Mouse (Mus musculus) heart, embryonic 11.5 days (tissue): ENCODE measurements around the gene Gm9887. TPM values are rescaled to one million over a fixed set of nuclear protein-coding genes. Genes with fewer than 3 reads are reported as not detected.

Experiments
- ATAC-seq: fragments of 200-750 bp; cut with Nextera tagmentation; replicated peaks from 2 replicates; pipeline ENCODE4 v1.8.0; 2017; ENCODE audit warnings: moderate library complexity; ENCODE audit not compliant: insufficient number of reproducible peaks, low FRiP score, low TSS enrichment
- H3K27ac ChIP-seq: fragments of 300-500 bp; sonication (generic); 2 replicates; pipeline ENCODE4 v1.5.1; 2014; ENCODE audit warnings: mild to moderate bottlenecking, low read depth, low read length
- H3K27me3 ChIP-seq: fragments of 300-500 bp; sonication (generic); 2 replicates; pipeline ENCODE4 v1.6.1; 2014; ENCODE audit warnings: mild to moderate bottlenecking, low read length, mixed read lengths; ENCODE audit not compliant: control insufficient read depth, insufficient read depth
- H3K36me3 ChIP-seq: fragments of 300-500 bp; sonication (generic); 2 replicates; pipeline ENCODE4 v1.6.1; 2014; ENCODE audit warnings: mild to moderate bottlenecking, low read length, moderate library complexity, mixed read lengths; ENCODE audit not compliant: control insufficient read depth, insufficient read depth
- H3K4me1 ChIP-seq: fragments of 300-500 bp; sonication (generic); 2 replicates; pipeline ENCODE4 v1.6.1; 2014; ENCODE audit warnings: low read length; ENCODE audit not compliant: control insufficient read depth, insufficient read depth
- H3K4me2 ChIP-seq: fragments of 300-500 bp; sonication (generic); 2 replicates; pipeline ENCODE4 v1.6.1; 2014; ENCODE audit warnings: mild to moderate bottlenecking, moderate library complexity
- H3K4me3 ChIP-seq: fragments of 300-500 bp; sonication (generic); 2 replicates; pipeline ENCODE4 v1.5.1; 2014; ENCODE audit warnings: low read depth, low read length
- H3K9ac ChIP-seq: fragments of 300-500 bp; sonication (generic); 2 replicates; pipeline ENCODE4 v1.6.1; 2014; ENCODE audit warnings: mild to moderate bottlenecking, low read depth, low read length, moderate library complexity
- H3K9me3 ChIP-seq: fragments of 300-500 bp; sonication (generic); replicated peaks from 2 replicates; pipeline ENCODE4 v1.6.1; 2016; ENCODE audit warnings: low read length; ENCODE audit not compliant: control insufficient read depth
- WGBS: fragments of 180-500 bp; shearing (Covaris S2); extraction: QIAGEN DNeasy Blood & Tissue Kit; methylation state at CpG from one replicate; pipeline ENCODE4 v1.1.7; 2014; ENCODE audit not compliant: insufficient replicate concordance; 5-methylcytosine and 5-hydroxymethylcytosine counted together
- polyA plus RNA-seq: library from polyadenylated mRNA; unstranded; fragments of >200 nt; fragmentation: Nextera tagmentation; extraction: Ambion mirVana; gene quantifications from 2 replicates; pipeline ENCODE4 v1.2.1, GENCODE M21; 2014

Gm9887 gene
- polyA plus RNA-seq: 1.3 and 1.5 TPM in 2 replicates

DNA sequence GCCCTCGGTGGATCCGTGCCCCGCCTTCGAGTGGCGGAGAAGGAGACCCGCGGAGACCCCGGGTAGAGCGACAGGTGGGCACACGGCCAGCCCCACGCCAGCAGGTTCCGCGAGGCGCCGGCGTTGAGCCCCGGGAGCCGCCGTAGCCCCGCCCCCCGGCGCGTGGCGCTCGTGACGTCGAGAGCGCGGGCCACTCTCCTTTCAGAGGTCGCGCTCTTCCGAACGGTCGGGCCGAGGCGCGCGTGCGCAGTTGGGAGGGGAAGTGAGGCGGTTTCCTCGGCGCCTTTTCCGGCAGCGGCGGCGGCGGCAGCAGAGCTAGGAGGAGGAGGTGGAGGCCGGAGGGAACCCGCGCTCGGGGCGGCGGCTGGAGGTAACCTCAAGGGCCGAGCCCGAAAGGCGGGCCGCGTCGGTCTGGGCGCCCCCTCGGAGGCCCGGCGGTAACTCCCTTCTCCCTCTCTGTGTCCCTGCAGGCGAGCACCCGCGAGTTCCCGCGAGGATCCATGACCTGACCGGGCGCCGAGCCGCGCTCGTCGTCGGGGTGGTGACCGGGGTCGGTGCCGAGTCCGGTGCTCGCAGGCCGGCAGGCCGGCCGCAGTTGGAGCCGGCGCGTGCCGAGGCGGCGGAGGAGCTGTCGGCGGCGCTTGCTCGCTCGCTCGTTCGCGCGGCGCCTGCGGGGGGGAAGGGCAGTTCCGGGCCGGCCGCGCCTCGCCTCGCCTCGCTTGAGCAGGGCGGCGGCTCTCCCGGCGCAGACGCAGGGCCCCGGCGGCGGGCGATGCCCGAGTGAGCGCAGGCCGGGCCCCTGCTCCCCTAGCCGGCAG is at the start of gene Gm9887, which contains the start of gene Arf6:
Gene Gm9887 (minus strand): TSS at position 605 of the 818 bp plus-strand sequence.
Gene Arf6 (plus strand): TSS at position 297 of the 818 bp plus-strand sequence.
- WGBS: under 1% methylated on average over 103 of the region's 121 CpGs

DNA sequence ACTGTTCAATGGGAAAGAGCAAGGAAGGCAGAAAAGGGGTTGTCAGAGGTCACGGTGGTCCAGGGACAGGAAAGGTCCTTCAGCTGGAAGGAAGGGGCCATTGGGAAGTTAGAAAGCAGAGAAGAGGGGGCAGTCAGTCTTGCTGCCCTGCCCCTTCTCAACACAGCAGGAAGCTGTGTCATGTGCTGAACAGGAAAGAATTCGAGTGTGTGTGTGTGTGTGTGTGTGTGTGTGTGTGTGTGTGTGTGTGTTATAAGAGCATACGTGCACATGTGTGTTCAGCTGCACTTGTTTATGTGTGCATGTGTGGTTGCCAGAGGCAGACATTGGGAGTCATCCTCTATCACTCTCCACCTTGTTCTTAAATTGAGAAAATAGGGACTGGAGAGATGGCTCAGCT is 48.5 kb upstream of the Gm9887 start:
- ATAC-seq: no peak
- H3K36me3 ChIP-seq: no peaks in the 10 kb centered on the region
- no peaks in the 10 kb centered on the region for H3K27me3 ChIP-seq
- H3K9ac ChIP-seq: no peak overlapping the region
- no peak overlapping the region for H3K4me3 ChIP-seq
- WGBS: 63% methylated on average over 3 of the region's 3 CpGs
- H3K27ac ChIP-seq: no peak overlapping the region
- no peak overlapping the region for H3K4me2 ChIP-seq
- H3K9me3 ChIP-seq: no peaks in the 10 kb centered on the region
- H3K4me1 ChIP-seq: peaks cover 3% of the 10 kb centered on the region; the same call in 1 of the 2 replicates

More for the DNA sequence above, at the start of gene Gm9887, which contains the start of gene Arf6:
- Histone ChIP-seq H3K9ac (peak within 1 kb of the TSS; percentile 98), H3K4me2 (peak within 1 kb of the TSS; percentile 87), H3K4me1 (peaks cover 9% of the 10 kb centered on the region), H3K36me3 (no peaks in the 10 kb centered on the region), H3K4me3 (peak within 1 kb of the TSS; percentile 90), H3K9me3 (no peaks in the 10 kb centered on the region), H3K27ac (peak within 1 kb of the TSS; percentile 97), H3K27me3 (no peaks in the 10 kb centered on the region)
- peak; percentile 95 for ATAC-seq

DNA sequence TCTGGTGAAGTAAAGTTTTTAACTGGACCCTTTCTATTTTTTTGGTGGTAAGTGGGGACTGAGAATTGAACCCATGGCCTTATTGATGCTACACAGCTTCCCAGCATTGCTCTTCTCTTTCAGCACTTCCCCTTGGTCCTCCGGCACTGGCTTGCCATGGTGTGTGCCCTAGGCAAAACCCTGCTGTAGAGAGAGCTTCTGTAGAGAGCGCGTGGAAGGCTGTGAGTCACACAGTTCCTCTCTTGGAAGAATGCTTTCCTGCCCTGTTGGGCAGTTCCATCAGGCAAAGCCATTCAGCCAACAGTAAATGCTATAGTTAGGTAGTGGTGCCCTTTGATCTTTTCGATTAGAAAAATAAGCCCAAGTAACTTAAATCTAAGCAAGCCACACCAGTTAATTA is 47.3 kb upstream of the Gm9887 start:
- 89% methylated on average over 4 of the region's 4 CpGs for WGBS

DNA sequence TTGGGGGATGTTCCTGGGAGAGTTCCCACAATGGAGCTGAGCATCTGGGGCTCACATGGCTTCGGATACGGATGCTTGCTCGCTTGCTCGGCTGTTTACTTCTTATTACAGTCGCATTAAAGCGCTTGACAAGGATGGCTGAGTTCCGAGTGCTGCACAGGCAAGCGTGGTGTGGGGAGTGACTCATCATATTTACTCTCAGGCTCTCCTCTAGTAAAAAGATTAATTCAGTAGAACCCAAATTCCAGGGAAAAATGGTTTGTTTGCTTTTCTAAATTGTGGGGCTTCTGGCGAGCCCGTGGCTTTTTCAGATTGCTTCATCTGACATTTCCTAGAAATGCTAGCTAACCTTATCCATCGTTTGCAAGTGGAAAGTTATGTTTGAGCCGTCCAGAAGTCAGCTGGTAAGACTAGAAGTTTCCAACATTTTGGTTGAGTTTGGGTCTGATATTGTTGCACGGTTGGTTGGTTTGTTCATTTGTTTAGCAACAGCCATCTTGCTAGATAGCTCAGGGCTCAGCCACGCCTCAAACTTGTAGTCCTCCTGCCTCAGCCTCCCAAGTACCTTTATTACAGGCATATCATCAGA is 46.9 kb upstream of the Gm9887 start:
- Histone ChIP-seq H3K9ac (no peak overlapping the region), H3K36me3 (no peaks in the 10 kb centered on the region), H3K27me3 (no peaks in the 10 kb centered on the region), H3K4me3 (no peak overlapping the region), H3K4me2 (no peak overlapping the region), H3K9me3 (no peaks in the 10 kb centered on the region), H3K27ac (no peak overlapping the region), H3K4me1 (no peaks in the 10 kb centered on the region; the same call in 1 of the 2 replicates)
- 80% methylated on average over 14 of the region's 14 CpGs for WGBS
- no peak for ATAC-seq

More for the DNA sequence above, 47.3 kb upstream of the Gm9887 start:
- no peaks in the 10 kb centered on the region for H3K27me3 ChIP-seq
- H3K4me3 ChIP-seq: no peak overlapping the region
- H3K27ac ChIP-seq: no peak overlapping the region
- ATAC-seq: no peak
- no peaks in the 10 kb centered on the region for H3K36me3 ChIP-seq
- peaks cover under 1% of the 10 kb centered on the region; the same call in 1 of the 2 replicates for H3K4me1 ChIP-seq
- no peaks in the 10 kb centered on the region for H3K9me3 ChIP-seq
- no peak overlapping the region for H3K4me2 ChIP-seq
- no peak overlapping the region for H3K9ac ChIP-seq

DNA sequence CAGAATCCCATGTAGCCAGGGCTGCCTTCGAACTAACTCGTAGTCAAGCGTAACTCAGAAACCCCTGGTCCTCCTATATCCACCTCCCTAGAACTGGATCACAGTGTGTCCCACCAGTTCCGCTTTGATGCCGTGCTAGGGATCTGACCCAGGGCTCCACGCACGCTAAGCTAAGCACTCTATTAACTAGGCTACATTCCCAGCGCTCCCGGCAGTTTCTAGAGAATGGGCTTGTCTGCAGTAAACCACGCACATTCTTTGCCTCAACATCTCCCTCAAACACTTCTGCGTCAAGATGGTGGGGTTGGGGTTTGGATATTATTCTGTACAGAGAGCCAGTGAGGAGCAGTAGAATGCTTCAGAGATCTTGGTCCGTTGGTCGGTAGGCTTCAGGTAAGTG is 46.3 kb upstream of the Gm9887 start:
- Histone ChIP-seq H3K9me3 (no peaks in the 10 kb centered on the region), H3K27me3 (no peaks in the 10 kb centered on the region), H3K4me2 (no peak overlapping the region), H3K9ac (no peak overlapping the region), H3K4me1 (no peaks in the 10 kb centered on the region; the same call in 1 of the 2 replicates), H3K4me3 (no peak overlapping the region), H3K27ac (no peak overlapping the region), H3K36me3 (no peaks in the 10 kb centered on the region)
- WGBS: 86% methylated on average over 13 of the region's 13 CpGs
- ATAC-seq: no peak

DNA sequence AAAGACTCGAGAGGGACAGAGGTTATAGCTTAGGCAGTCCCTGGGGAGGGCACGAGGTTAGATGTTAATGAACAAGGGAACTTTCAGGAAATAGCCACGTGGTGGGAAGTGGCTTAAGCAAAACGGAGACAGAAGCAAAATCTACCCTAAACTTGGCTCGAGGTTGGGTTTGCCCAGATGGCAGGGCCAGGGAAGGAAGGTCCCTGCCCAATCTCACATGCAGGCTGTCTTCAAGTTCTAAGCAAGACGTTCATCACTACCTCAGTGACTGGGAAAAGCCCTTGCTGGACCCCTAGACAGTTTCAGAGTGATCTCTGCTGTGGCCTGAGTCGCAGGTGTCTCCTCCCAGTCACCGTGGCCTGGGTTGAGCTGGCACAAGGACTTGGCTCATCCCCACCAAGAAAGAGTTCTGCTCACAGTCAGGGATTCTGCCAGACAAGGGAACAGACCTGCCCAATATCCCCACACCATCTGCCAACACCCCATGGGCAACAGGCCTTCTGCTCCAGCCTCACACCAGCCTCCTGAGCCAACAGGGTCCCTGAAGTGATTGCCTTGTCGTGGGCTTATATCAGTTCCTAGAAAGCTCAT is 45.5 kb upstream of the Gm9887 start:
- H3K9me3 ChIP-seq: no peaks in the 10 kb centered on the region
- no peak overlapping the region for H3K4me2 ChIP-seq
- no peaks in the 10 kb centered on the region for H3K27me3 ChIP-seq
- no peaks in the 10 kb centered on the region for H3K4me1 ChIP-seq
- no peak overlapping the region for H3K4me3 ChIP-seq
- H3K36me3 ChIP-seq: no peaks in the 10 kb centered on the region
- 58% methylated on average over 9 of the region's 9 CpGs for WGBS
- H3K9ac ChIP-seq: no peak overlapping the region
- H3K27ac ChIP-seq: no peak overlapping the region
- ATAC-seq: no peak

DNA sequence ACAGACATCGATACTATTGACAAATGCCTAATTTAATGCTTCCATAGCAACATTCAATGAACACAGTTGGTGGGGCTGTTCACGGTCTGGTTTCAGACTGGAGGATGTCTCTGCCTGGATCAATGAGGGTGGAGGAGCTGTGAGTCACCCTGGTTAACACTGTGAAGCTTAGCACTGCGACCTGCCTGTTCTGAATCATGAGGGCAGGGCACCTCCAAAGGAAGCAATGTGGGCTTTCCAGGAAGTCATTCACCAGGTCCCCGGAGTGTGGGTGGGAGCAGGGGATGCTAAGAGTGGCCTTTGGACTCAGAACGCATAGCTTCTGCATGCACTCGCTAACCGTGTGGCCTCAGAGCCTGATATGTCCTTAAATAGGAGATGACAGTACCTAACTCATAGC is 44.5 kb upstream of the Gm9887 start:
- no peaks in the 10 kb centered on the region for H3K27me3 ChIP-seq
- no peak for ATAC-seq
- 67% methylated on average over 7 of the region's 7 CpGs for WGBS

DNA sequence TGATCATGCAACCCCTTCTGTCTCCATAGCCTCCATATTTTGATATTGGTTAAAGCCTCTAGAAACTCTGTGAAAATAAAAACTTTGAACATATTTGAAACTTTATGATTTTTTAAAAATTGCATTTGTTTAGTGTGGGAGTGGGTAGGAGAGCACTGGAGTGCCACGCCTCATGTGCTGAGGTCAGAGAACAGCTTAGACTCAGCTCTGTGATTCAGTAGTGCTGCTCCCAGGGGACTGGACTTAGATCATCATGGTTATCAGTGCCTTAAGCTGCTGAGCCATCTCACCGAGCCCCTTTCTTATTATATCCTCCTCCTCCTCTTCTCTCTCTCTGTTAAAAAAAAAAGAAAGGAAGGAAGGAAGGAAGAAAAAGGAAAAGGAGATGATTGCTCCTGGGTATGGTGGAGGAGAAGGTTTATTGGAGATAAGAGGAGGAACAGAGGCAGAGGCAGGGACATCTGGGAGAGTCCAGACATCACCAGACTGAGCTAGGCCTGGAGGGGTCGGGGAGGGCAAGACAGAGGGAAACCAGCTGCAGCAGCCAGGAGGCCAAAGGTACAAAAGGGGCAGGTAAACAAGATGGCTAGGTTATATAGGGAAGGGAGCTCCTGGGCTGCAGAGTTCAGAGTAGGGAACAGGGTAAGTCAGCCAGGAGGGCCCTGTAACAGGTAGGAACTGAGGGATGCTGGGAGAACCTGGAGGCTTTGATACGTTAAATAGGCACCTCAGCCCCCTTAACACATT is 42.7 kb upstream of the Gm9887 start:
- H3K27ac ChIP-seq: no peak overlapping the region
- H3K9me3 ChIP-seq: no peaks in the 10 kb centered on the region
- H3K9ac ChIP-seq: no peak overlapping the region
- no peaks in the 10 kb centered on the region for H3K36me3 ChIP-seq
- no peaks in the 10 kb centered on the region for H3K4me1 ChIP-seq
- ATAC-seq: no peak
- H3K27me3 ChIP-seq: no peaks in the 10 kb centered on the region
- 60% methylated on average over 4 of the region's 4 CpGs for WGBS
- no peak overlapping the region for H3K4me3 ChIP-seq
- no peak overlapping the region for H3K4me2 ChIP-seq

More for the DNA sequence above, 44.5 kb upstream of the Gm9887 start:
- H3K4me2 ChIP-seq: no peak overlapping the region
- H3K4me1 ChIP-seq: no peaks in the 10 kb centered on the region
- H3K4me3 ChIP-seq: no peak overlapping the region
- no peak overlapping the region for H3K9ac ChIP-seq
- no peaks in the 10 kb centered on the region for H3K36me3 ChIP-seq
- H3K27ac ChIP-seq: no peak overlapping the region
- H3K9me3 ChIP-seq: no peaks in the 10 kb centered on the region
